Mouse (Mus musculus) limb, embryonic 15.5 days (tissue): ENCODE data around the gene Zfp985. TPM values are rescaled to one million over a fixed set of nuclear protein-coding genes. Genes with fewer than 3 reads are reported as not detected.
"Not testable (repeated sequence)": the region's sequence is repeated elsewhere in the genome, so short reads cannot be mapped to it uniquely, and the experiment has no call there.

Experiments used
- ATAC-seq: fragments of 200-750 bp; cut with Nextera tagmentation; 2 replicates; pipeline ENCODE4 v1.8.0; 2017; ENCODE audit warnings: low read depth, moderate TSS enrichment; ENCODE audit not compliant: insufficient number of reproducible peaks, low FRiP score, low TSS enrichment
- H3K27ac ChIP-seq: fragments of 300-500 bp; sonication (generic); 2 replicates; pipeline ENCODE4 v1.5.1; 2015; ENCODE audit warnings: moderate library complexity, mild to moderate bottlenecking, inconsistent platforms
- H3K27me3 ChIP-seq: fragments of 300-500 bp; sonication (generic); 2 replicates; pipeline ENCODE4 v1.6.1; 2015; ENCODE audit warnings: inconsistent platforms
- H3K36me3 ChIP-seq: fragments of 300-500 bp; sonication (generic); 2 replicates; pipeline ENCODE4 v1.6.1; 2015; ENCODE audit warnings: inconsistent platforms
- H3K4me1 ChIP-seq: fragments of 300-500 bp; sonication (generic); 2 replicates; pipeline ENCODE4 v1.6.1; 2015; ENCODE audit warnings: inconsistent platforms
- H3K4me2 ChIP-seq: fragments of 300-500 bp; sonication (generic); 2 replicates; pipeline ENCODE4 v1.6.1; 2015; ENCODE audit warnings: mild to moderate bottlenecking, inconsistent platforms
- H3K4me3 ChIP-seq: fragments of 300-500 bp; sonication (generic); 2 replicates; pipeline ENCODE4 v1.5.1; 2015; ENCODE audit warnings: mild to moderate bottlenecking, inconsistent platforms
- H3K9ac ChIP-seq: fragments of 300-500 bp; sonication (generic); 2 replicates; pipeline ENCODE4 v1.6.1; 2015; ENCODE audit warnings: inconsistent platforms
- H3K9me3 ChIP-seq: fragments of 300-500 bp; sonication (generic); 2 replicates; pipeline ENCODE4 v1.6.1; 2016; ENCODE audit warnings: inconsistent platforms
- WGBS: fragments of 180-500 bp; shearing (Covaris S2); methylation state at CpG from one replicate; pipeline ENCODE4 v1.1.7; 2015; 5-methylcytosine and 5-hydroxymethylcytosine counted together
- polyA plus RNA-seq: library from polyadenylated mRNA; unstranded; fragments of >200 nt; fragmentation: Nextera tagmentation; extraction: Ambion mirVana; gene quantifications from 2 replicates; pipeline ENCODE4 v1.2.1, GENCODE M21; 2015

The Zfp985 gene
- polyA plus RNA-seq, 1 experiment from 2014 or later: not detected

DNA sequence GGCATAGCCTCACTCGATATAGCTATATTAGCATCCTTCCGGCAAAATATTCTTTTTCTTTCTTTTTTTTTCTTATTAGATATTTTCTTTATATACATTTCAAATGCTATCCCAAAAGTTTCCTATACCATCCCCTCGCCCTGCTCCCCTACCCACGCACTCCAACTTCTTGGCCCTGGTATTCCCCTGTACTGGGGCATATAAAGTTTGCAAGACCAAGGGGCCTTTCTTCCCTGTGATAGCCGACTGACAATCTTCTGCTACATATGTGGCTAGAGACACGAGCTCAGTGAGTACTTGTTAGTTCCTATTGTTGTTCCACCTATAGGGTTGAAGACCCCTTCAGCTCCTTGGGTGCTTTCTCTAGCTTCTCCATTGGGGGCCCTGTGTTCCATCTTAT, 53.4 kb downstream of the Zfp985 start:
- H3K9ac ChIP-seq, H3K9me3 ChIP-seq, ATAC-seq, H3K27me3 ChIP-seq, H3K4me3 ChIP-seq, H3K27ac ChIP-seq, H3K36me3 ChIP-seq, H3K4me1 ChIP-seq, H3K4me2 ChIP-seq: not testable (repeated sequence)
- WGBS: 82% methylated on average over 6 of the region's 6 CpGs

- H3K4me3 ChIP-seq, H3K4me2 ChIP-seq, H3K9ac ChIP-seq, H3K27ac ChIP-seq, H3K4me1 ChIP-seq, H3K27me3 ChIP-seq, H3K9me3 ChIP-seq, H3K36me3 ChIP-seq: not testable (repeated sequence)
- WGBS: no CpG with 5 or more reads among the region's 2 CpGs
- ATAC-seq: peak; percentile 87
Measured at GRCm38 (mm10) chr4:147633818-147634262, 80.8 kb downstream of the Zfp985 start.

Other genes starting within 250 kb of the Zfp985 start
- gene Zfp988, start 247.6 kb upstream of the Zfp985 start, polyA plus RNA-seq: 0.22 TPM in 1 of 2 replicates, not detected in the other
- 0.14 TPM in 1 of 2 replicates, not detected in the other for gene Zfp978, start 192.0 kb upstream of the Zfp985 start, polyA plus RNA-seq
- gene Zfp982, start 60.9 kb upstream of the Zfp985 start, polyA plus RNA-seq: 5.6 TPM in 2 replicates
- gene Gm16503, start 13.1 kb upstream of the Zfp985 start, polyA plus RNA-seq: 0.34 and 0.40 TPM in 2 replicates
- gene Zfp979, start 89.2 kb downstream of the Zfp985 start, polyA plus RNA-seq: 2.5 and 2.8 TPM in 2 replicates
- gene Zfp534, start 149.3 kb downstream of the Zfp985 start, polyA plus RNA-seq: not detected in 2 replicates